Mouse (Mus musculus): ENCODE measurements around the gene Hck. TPM values are rescaled to one million over a fixed set of nuclear protein-coding genes. Genes with fewer than 3 reads are reported as not detected.

Gene Hck
- polyA plus RNA-seq, 1 experiment from 2014 or later = 1.4 TPM

GRCm38 (mm10) chr2:153167136-153167535, 58.9 kb downstream of the Hck start:
- Histone ChIP-seq H3K9ac (ENCODE audit: low read length) (no peak overlapping the region), H3K27me3 (ENCODE audit: control insufficient read depth, insufficient read depth, low read length) (no peaks in the 10 kb centered on the region), H3K4me2 (ENCODE audit: low read depth, severe bottlenecking) (no peak overlapping the region), H3K9me3 (ENCODE audit: control insufficient read depth, low read length) (no peaks in the 10 kb centered on the region), H3K27ac (replicated peaks; ENCODE audit: low read depth, low read length) (no peak overlapping the region), H3K4me1 (ENCODE audit: control insufficient read depth, insufficient read depth, low read length) (peaks cover 3% of the 10 kb centered on the region; the same call in 1 of the 2 replicates), H3K4me3 (ENCODE audit: low read depth, low read length) (no peak overlapping the region), H3K36me3 (ENCODE audit: control insufficient read depth, insufficient read depth, low read length) (no peaks in the 10 kb centered on the region)
- ATAC-seq (ENCODE audit: insufficient number of reproducible peaks, low FRiP score, low TSS enrichment, low read depth) = no peak
- no peak for DNase-seq (ENCODE audit: low spot score)
- WGBS = 46% methylated on average over 6 of the region's 6 CpGs

- no peak overlapping the region for H3K4me2 ChIP-seq (ENCODE audit: low read depth, severe bottlenecking)
- WGBS = 40% methylated on average over 2 of the region's 2 CpGs
- H3K4me3 ChIP-seq (ENCODE audit: low read depth, low read length) = no peak overlapping the region
- DNase-seq (ENCODE audit: low spot score) (no peak), ATAC-seq (ENCODE audit: insufficient number of reproducible peaks, low FRiP score, low TSS enrichment, low read depth) (no peak)
- no peak overlapping the region for H3K27ac ChIP-seq (replicated peaks; ENCODE audit: low read depth, low read length)
- H3K4me1 ChIP-seq (ENCODE audit: control insufficient read depth, insufficient read depth, low read length) = no peaks in the 10 kb centered on the region
- no peaks in the 10 kb centered on the region for H3K9me3 ChIP-seq (ENCODE audit: control insufficient read depth, low read length)
- no peak overlapping the region for H3K9ac ChIP-seq (ENCODE audit: low read length)
- H3K27me3 ChIP-seq (ENCODE audit: control insufficient read depth, insufficient read depth, low read length) = no peaks in the 10 kb centered on the region
- no peaks in the 10 kb centered on the region for H3K36me3 ChIP-seq (ENCODE audit: control insufficient read depth, insufficient read depth, low read length)
Observed at GRCm38 (mm10) chr2:153168134-153168820, 60.0 kb downstream of the Hck start.

DNA sequence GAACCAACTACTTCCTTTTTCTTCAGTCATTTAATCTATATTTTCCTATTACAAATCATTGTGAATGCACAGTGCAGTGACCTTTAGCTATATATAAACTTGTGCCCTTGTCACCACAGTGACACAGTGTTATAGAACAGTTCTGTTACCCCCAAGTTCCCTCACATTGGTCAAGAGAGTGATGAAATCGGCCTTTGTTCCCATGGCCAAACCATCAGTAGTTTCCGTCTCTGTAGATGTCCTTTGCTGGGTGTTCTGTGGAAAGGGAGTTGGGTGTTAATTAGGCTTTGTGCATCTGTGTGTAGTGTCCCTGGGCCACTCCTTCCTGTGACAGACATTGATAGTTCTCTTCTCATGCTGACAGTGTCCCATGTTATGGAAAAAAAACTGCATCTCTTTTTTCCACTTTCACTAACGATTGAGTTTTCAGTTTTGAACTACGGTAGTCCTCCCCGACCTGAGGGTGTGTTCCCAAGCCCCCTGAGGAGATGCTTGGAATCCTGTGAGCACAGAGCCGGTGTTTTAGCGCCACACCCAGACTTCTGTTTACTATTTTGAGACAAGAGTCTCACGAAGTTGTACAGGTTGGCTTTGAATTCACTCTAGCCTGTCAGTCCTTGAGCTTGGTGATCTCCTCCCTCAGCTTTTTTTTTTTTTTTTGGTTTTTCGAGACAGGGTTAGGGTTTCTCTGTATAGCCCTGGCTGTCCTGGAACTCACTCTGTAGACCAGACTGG, 62.4 kb downstream of the Hck start:
- H3K9ac ChIP-seq (ENCODE audit: low read length) = no peak overlapping the region
- no peak overlapping the region for H3K4me2 ChIP-seq (ENCODE audit: low read depth, severe bottlenecking)
- DNase-seq (ENCODE audit: low spot score) (no peak), ATAC-seq (ENCODE audit: insufficient number of reproducible peaks, low FRiP score, low TSS enrichment, low read depth) (no peak)
- H3K4me3 ChIP-seq (ENCODE audit: low read depth, low read length) = no peak overlapping the region
- no peaks in the 10 kb centered on the region for H3K4me1 ChIP-seq (ENCODE audit: control insufficient read depth, insufficient read depth, low read length)
- H3K36me3 ChIP-seq (ENCODE audit: control insufficient read depth, insufficient read depth, low read length) = no peaks in the 10 kb centered on the region
- no peaks in the 10 kb centered on the region for H3K27me3 ChIP-seq (ENCODE audit: control insufficient read depth, insufficient read depth, low read length)
- H3K9me3 ChIP-seq (ENCODE audit: control insufficient read depth, low read length) = no peaks in the 10 kb centered on the region
- 91% methylated on average over 9 of the region's 9 CpGs for WGBS
- no peak overlapping the region for H3K27ac ChIP-seq (replicated peaks; ENCODE audit: low read depth, low read length)

DNA sequence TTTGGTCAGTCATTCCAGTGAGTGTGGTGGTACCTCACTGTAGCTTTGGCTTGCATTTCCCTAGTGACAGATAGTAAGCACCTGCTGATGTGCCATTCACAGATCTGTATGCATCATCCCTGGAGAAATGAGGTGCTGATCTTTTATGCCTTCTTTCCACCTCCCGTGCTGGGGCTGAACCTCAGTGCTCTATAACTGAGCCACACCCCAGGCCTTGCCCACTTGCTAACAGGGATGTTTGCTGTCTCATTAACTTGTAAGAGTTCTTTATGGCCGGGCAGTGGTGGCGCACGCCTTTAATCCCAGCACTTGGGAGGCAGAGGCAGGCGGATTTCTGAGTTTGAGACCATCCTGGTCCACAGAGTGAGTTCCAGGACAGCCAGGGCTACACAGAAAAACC, 63.7 kb downstream of the Hck start:
- Histone ChIP-seq H3K4me2 (ENCODE audit: low read depth, severe bottlenecking) (no peak overlapping the region), H3K4me1 (ENCODE audit: control insufficient read depth, insufficient read depth, low read length) (no peaks in the 10 kb centered on the region), H3K36me3 (ENCODE audit: control insufficient read depth, insufficient read depth, low read length) (no peaks in the 10 kb centered on the region), H3K9ac (ENCODE audit: low read length) (no peak overlapping the region), H3K4me3 (ENCODE audit: low read depth, low read length) (no peak overlapping the region), H3K9me3 (ENCODE audit: control insufficient read depth, low read length) (no peaks in the 10 kb centered on the region), H3K27ac (replicated peaks; ENCODE audit: low read depth, low read length) (no peak overlapping the region), H3K27me3 (ENCODE audit: control insufficient read depth, insufficient read depth, low read length) (no peaks in the 10 kb centered on the region)
- 90% methylated on average over 5 of the region's 5 CpGs for WGBS
- DNase-seq (ENCODE audit: low spot score) = no peak
- no peak for ATAC-seq (ENCODE audit: insufficient number of reproducible peaks, low FRiP score, low TSS enrichment, low read depth)

DNA sequence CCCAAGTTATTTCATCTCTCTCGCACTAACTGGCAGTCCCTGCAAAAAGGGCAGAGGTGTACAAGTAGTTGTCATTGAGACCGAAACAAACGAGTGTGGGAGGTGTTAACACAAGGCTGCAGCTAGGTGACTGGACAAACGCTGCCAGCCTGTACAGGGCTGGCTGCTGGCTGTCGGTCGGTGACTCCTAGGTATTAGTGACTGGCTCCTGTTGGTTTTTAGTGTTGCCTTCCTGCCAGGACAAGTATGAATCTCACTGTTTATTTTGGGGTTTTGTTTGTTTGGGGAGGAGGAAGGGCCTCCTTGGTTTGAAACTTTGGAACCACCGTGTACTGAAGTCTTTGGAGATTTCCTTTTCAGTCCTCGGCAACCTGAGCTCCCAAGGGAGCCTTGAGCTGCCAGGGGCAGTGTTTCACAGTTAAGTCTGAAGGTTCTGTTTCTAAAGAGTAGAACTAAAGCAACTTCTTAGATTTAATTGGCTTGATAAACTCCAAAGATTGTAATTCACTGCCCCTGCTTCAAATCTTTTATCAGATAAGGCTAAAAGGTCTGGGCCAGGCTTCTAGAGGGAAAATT, 67.8 kb downstream of the Hck start:
- peaks cover 4% of the 10 kb centered on the region for H3K36me3 ChIP-seq (ENCODE audit: control insufficient read depth, insufficient read depth, low read length)

GRCm38 (mm10) chr2:153177188-153177587, 68.9 kb downstream of the Hck start:
- no peaks in the 10 kb centered on the region for H3K27me3 ChIP-seq (ENCODE audit: control insufficient read depth, insufficient read depth, low read length)
- peaks cover 4% of the 10 kb centered on the region for H3K36me3 ChIP-seq (ENCODE audit: control insufficient read depth, insufficient read depth, low read length)
- DNase-seq (ENCODE audit: low spot score) (no peak), ATAC-seq (ENCODE audit: insufficient number of reproducible peaks, low FRiP score, low TSS enrichment, low read depth) (no peak)
- no peak overlapping the region for H3K4me3 ChIP-seq (ENCODE audit: low read depth, low read length)
- no peak overlapping the region for H3K9ac ChIP-seq (ENCODE audit: low read length)
- no peak overlapping the region for H3K27ac ChIP-seq (replicated peaks; ENCODE audit: low read depth, low read length)
- H3K4me1 ChIP-seq (ENCODE audit: control insufficient read depth, insufficient read depth, low read length) = no peaks in the 10 kb centered on the region
- WGBS = 90% methylated on average over 3 of the region's 3 CpGs
- no peak overlapping the region for H3K4me2 ChIP-seq (ENCODE audit: low read depth, severe bottlenecking)
- no peaks in the 10 kb centered on the region for H3K9me3 ChIP-seq (ENCODE audit: control insufficient read depth, low read length)

More for the DNA sequence above, 67.8 kb downstream of the Hck start:
- Histone ChIP-seq H3K27ac (replicated peaks; ENCODE audit: low read depth, low read length) (no peak overlapping the region), H3K4me3 (ENCODE audit: low read depth, low read length) (no peak overlapping the region), H3K9ac (ENCODE audit: low read length) (no peak overlapping the region; the same call in 1 of the 2 replicates), H3K9me3 (ENCODE audit: control insufficient read depth, low read length) (no peaks in the 10 kb centered on the region), H3K4me1 (ENCODE audit: control insufficient read depth, insufficient read depth, low read length) (no peaks in the 10 kb centered on the region), H3K4me2 (ENCODE audit: low read depth, severe bottlenecking) (no peak overlapping the region), H3K27me3 (ENCODE audit: control insufficient read depth, insufficient read depth, low read length) (no peaks in the 10 kb centered on the region)
- no peak for ATAC-seq (ENCODE audit: insufficient number of reproducible peaks, low FRiP score, low TSS enrichment, low read depth)
- DNase-seq (ENCODE audit: low spot score) = no peak
- WGBS = 79% methylated on average over 8 of the region's 8 CpGs

- Histone ChIP-seq H3K4me3 (ENCODE audit: low read depth, low read length) (no peak overlapping the region), H3K9me3 (ENCODE audit: control insufficient read depth, low read length) (no peaks in the 10 kb centered on the region), H3K9ac (ENCODE audit: low read length) (no peak overlapping the region), H3K36me3 (ENCODE audit: control insufficient read depth, insufficient read depth, low read length) (peaks cover 4% of the 10 kb centered on the region), H3K27me3 (ENCODE audit: control insufficient read depth, insufficient read depth, low read length) (no peaks in the 10 kb centered on the region), H3K4me1 (ENCODE audit: control insufficient read depth, insufficient read depth, low read length) (no peaks in the 10 kb centered on the region), H3K27ac (replicated peaks; ENCODE audit: low read depth, low read length) (no peak overlapping the region), H3K4me2 (ENCODE audit: low read depth, severe bottlenecking) (no peak overlapping the region)
- DNase-seq (ENCODE audit: low spot score) (no peak), ATAC-seq (ENCODE audit: insufficient number of reproducible peaks, low FRiP score, low TSS enrichment, low read depth) (no peak)
- 86% methylated on average over 10 of the region's 10 CpGs for WGBS
Observed at GRCm38 (mm10) chr2:153179126-153179860, 71.0 kb downstream of the Hck start.

- Histone ChIP-seq H3K27ac (replicated peaks; ENCODE audit: low read depth, low read length) (no peak overlapping the region), H3K4me3 (ENCODE audit: low read depth, low read length) (no peak overlapping the region), H3K4me1 (ENCODE audit: control insufficient read depth, insufficient read depth, low read length) (no peaks in the 10 kb centered on the region), H3K9me3 (ENCODE audit: control insufficient read depth, low read length) (no peaks in the 10 kb centered on the region), H3K9ac (ENCODE audit: low read length) (no peak overlapping the region), H3K4me2 (ENCODE audit: low read depth, severe bottlenecking) (no peak overlapping the region), H3K36me3 (ENCODE audit: control insufficient read depth, insufficient read depth, low read length) (peaks cover 4% of the 10 kb centered on the region), H3K27me3 (ENCODE audit: control insufficient read depth, insufficient read depth, low read length) (no peaks in the 10 kb centered on the region)
- WGBS = 87% methylated on average over 3 of the region's 3 CpGs
- ATAC-seq (ENCODE audit: insufficient number of reproducible peaks, low FRiP score, low TSS enrichment, low read depth) = no peak
- no peak for DNase-seq (ENCODE audit: low spot score)
Observed at GRCm38 (mm10) chr2:153179961-153180360, 71.7 kb downstream of the Hck start.
